Mouse (Mus musculus) myocyte (in vitro differentiated cells): ENCODE data around the gene Mad1l1.

Experiments used
- POLR2A ChIP-seq: IDR thresholded peaks from one replicate; pipeline ENCODE4 v1.6.1; 2011; ENCODE audit warnings: low read depth, mild to moderate bottlenecking, control low read depth, moderate library complexity; ENCODE audit not compliant: insufficient read length
- POLR2AphosphoS2 ChIP-seq: IDR thresholded peaks from one replicate; pipeline ENCODE4 v1.6.1; 2011; ENCODE audit warnings: low read depth, control low read depth; ENCODE audit not compliant: insufficient read length

DNA sequence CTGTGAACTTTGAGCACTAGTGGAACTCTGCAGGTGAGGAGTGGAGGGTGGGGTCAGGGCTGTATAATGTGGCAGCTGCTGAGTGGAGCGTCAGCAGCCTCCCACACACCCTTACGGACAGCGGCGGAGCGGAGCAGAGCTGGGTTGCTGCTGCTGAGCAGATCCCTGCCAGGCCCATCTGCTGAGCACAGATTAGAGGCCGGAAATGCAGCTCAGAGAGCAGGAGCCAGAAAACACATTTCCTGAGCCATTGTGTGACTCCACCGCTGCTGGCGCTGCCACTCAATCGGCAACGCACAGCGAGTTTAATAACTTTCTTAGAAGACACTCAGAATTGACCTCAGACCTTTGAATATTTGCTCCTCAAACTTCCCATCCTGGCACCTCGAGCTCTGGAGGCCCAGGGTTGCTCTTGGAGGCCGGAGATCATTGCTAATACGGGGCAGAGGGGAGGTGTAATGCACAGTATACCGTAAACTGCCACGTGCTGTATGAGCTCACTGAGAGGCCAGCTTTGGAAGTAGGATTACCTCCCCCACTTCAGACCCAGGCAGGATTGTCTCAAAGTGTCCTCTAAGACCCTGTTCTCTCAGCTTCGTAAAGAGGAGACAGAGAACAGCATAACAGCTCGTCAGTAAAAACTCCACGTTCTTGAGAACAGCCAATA lies 112.5 kb downstream of the Mad1l1 start:
- TF ChIP-seq POLR2AphosphoS2 (no peak), POLR2A (no peak)
